Mouse (Mus musculus) olfactory bulb, adult 2 months (tissue): ENCODE results near the gene Ttc4.

Source experiments
- CTCF ChIP-seq: fragments of 200-500 bp; IDR thresholded peaks from 2 replicates; pipeline ENCODE4 v1.5.1; 2012; ENCODE audit warnings: low read depth, mild to moderate bottlenecking, low read length, moderate library complexity; ENCODE audit not compliant: insufficient read depth
- POLR2A ChIP-seq: fragments of 200-500 bp; IDR thresholded peaks from 2 replicates; pipeline ENCODE4 v1.6.1; 2012; ENCODE audit warnings: mild to moderate bottlenecking, low read depth, low read length, moderate library complexity; ENCODE audit not compliant: insufficient read depth

DNA sequence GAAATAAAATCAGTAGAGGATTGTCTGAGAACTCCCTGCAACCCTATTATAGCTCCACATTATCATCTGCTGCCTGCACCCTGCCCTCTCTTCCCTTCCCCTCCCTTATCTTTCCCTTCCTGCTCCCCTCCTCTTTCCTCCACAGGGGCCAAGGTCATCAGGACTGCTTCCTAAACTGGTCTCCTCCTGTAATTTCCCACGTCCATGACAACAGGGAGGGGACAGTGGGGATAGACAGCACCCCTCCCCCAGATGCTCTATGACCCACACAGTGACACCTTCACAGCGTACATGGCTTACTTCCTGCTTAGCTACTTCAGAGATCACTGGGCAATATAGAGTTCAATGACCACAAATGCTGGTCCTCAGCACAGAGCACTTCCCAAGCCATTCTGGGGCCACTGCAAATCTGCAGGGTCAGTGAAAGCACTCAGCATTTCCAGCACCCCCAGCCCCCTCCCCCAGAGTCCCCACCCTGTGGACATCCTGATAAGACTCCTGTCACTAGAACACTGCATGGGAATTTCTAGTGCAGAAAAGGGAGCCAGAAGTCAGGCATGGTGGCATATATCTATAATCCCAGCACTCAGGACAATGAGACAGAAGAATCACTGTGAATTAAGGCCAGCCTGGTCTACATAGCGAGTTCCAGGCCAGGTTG is 10.0 kb upstream of the Ttc4 start:
- TF ChIP-seq CTCF (no peak), POLR2A (no peak)
